Mouse (Mus musculus) gastrocnemius, adult 2 months (tissue): ENCODE data around the gene Sipa1l1. TPM values are rescaled to one million over a fixed set of nuclear protein-coding genes. Genes with fewer than 3 reads are reported as not detected.

Experiments
- DNase-seq: peaks from one replicate; pipeline ENCODE4 v3.0.0; 2022
- H3K27ac ChIP-seq: fragments of 200-600 bp; 2 replicates; pipeline ENCODE4 v1.8.1; 2022; ENCODE audit warnings: mild to moderate bottlenecking
- H3K4me3 ChIP-seq: fragments of 200-600 bp; 2 replicates; pipeline ENCODE4 v1.8.1; 2022; ENCODE audit warnings: mild to moderate bottlenecking, moderate library complexity
- CTCF ChIP-seq: fragments of 200-600 bp; IDR thresholded peaks from 2 replicates; pipeline ENCODE4 v1.8.1; 2022; ENCODE audit warnings: antibody characterized with exemption, mild to moderate bottlenecking, moderate library complexity
- intact Hi-C: fragments of 180-260 bp; cut with DNase I; formaldehyde crosslinking; loops from one replicate; pipeline ENCODE4 v1.15.1; 2025
- total RNA-seq, 2 experiments: library from RNA; stranded (reverse); gene quantifications; 2 replicates each; pipeline ENCODE4 v1.2.3; 2021

The Sipa1l1 gene
- total RNA-seq, 2 experiments from 2014 or later: 7.4 to 10.6 TPM

- TF ChIP-seq CTCF: no peak
- no peak for DNase-seq
- H3K27ac ChIP-seq: no peak overlapping the region
- intact Hi-C loops: no loop called here
- no peak overlapping the region for H3K4me3 ChIP-seq
These were observed 272.4 kb downstream of the Sipa1l1 start for GRCm38 (mm10) chr12:82441479-82441878.

- Histone ChIP-seq H3K4me3 (no peak overlapping the region), H3K27ac (no peak overlapping the region)
- TF ChIP-seq CTCF: no peak
- intact Hi-C loops: no loop called here
- DNase-seq: no peak
These were observed 277.5 kb downstream of the Sipa1l1 start for GRCm38 (mm10) chr12:82446609-82447024.

- TF ChIP-seq CTCF: no peak
- Histone ChIP-seq H3K4me3 (no peak overlapping the region), H3K27ac (no peak overlapping the region)
- no peak for DNase-seq
- intact Hi-C loops: no loop called here
These were observed 279.2 kb downstream of the Sipa1l1 start for GRCm38 (mm10) chr12:82448129-82448815.

GRCm38 (mm10) chr12:82452428-82452827 is 283.3 kb downstream of the Sipa1l1 start:
- Histone ChIP-seq H3K4me3 (no peak overlapping the region), H3K27ac (no peak overlapping the region)
- DNase-seq: no peak
- intact Hi-C loops: no loop called here
- TF ChIP-seq CTCF: no peak

- intact Hi-C loops: no loop called here
- no peak overlapping the region for H3K4me3 ChIP-seq
- H3K27ac ChIP-seq: no peak overlapping the region
- no peak for DNase-seq
- TF ChIP-seq CTCF: no peak
These were observed 285.3 kb downstream of the Sipa1l1 start for GRCm38 (mm10) chr12:82454415-82454814.

- no peak overlapping the region for H3K27ac ChIP-seq
- H3K4me3 ChIP-seq: no peak overlapping the region
- intact Hi-C loops: no loop called here
- TF ChIP-seq CTCF: no peak
- no peak for DNase-seq
These were observed 286.7 kb downstream of the Sipa1l1 start for GRCm38 (mm10) chr12:82455700-82456413.

DNA sequence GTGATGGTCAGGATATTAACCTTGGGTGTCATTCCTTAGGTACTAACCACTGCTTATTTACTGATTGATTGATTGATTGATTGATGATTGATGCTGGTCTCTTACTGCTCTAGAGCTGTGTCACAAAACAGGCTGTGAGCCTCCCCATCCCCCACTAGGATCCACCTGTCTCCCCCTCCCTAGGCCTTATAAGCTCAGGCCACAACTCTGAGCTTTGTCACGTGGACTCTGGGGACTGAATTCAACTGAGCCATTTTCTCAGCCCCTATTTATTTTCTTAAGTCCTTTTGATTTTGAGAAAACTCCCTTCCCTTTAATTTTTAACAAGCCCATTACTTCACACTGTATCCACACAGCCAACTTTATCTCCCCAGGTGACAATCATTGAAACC is 287.3 kb downstream of the Sipa1l1 start:
- TF ChIP-seq CTCF: no peak
- Histone ChIP-seq H3K4me3 (no peak overlapping the region), H3K27ac (no peak overlapping the region)
- intact Hi-C loops: no loop called here
- no peak for DNase-seq

- intact Hi-C loops: no loop called here
- no peak for TF ChIP-seq CTCF
- no peak overlapping the region for H3K27ac ChIP-seq
- DNase-seq: no peak
- H3K4me3 ChIP-seq: no peak overlapping the region
These were observed 288.5 kb downstream of the Sipa1l1 start for GRCm38 (mm10) chr12:82457609-82458008.

GRCm38 (mm10) chr12:82458017-82458416 is 288.9 kb downstream of the Sipa1l1 start:
- no peak overlapping the region for H3K27ac ChIP-seq
- no peak for DNase-seq
- TF ChIP-seq CTCF: no peak
- H3K4me3 ChIP-seq: no peak overlapping the region
- intact Hi-C loops: no loop called here

DNA sequence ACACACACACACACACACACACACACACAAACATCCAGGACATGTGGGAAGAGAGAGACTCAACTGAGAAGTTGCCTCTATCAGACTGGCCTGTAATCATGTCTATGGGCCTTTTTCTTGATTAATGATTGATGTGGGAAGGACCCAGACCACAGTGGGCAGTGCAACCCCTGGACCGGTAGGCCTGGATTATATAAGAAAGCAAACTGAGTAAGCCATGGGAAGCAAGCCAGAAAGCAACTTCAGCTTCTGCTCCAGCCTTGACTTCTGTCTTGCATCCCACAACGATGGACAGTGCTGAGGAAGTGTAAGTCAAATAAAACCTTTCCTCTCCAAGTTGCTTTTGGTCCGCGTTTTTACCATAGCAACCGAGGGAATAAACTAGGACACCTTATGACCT is 298.1 kb downstream of the Sipa1l1 start:
- TF ChIP-seq CTCF: no peak
- intact Hi-C loops: loop anchor here (5.0 kb wide), 2 partner anchors 55 to 295 kb away; no protein-coding TSS in a partner anchor
- Histone ChIP-seq H3K4me3 (no peak overlapping the region), H3K27ac (no peak overlapping the region)
- DNase-seq: no peak

- intact Hi-C loops: loop anchor here (5.0 kb wide), 2 partner anchors 55 to 295 kb away; no protein-coding TSS in a partner anchor
- no peak for DNase-seq
- peak; percentile 21; the same call in 1 of the 2 replicates for TF ChIP-seq CTCF
- no peak overlapping the region for H3K27ac ChIP-seq
- H3K4me3 ChIP-seq: no peak overlapping the region
These were observed 298.5 kb downstream of the Sipa1l1 start for GRCm38 (mm10) chr12:82467641-82468040.

DNA sequence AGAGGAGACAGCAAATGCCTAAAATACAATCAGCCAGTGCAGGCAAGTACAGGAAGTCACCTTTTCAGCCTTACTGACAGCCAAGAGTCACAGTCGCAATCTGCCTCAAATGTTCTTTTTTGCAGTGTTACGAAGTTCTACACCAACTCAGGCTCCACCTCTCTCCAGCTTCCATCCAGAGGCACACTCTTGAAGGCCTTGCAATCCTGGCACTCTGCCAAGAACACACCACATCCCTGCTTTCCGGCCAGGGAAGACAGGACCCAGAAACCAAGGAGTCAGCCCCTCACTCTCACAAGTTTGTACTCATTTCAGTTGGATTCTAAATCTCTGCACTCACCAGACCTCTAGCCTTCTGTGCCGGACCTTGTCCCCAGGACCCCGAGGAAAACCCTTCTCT is 299.3 kb downstream of the Sipa1l1 start:
- DNase-seq: peak; percentile 28
- H3K4me3 ChIP-seq: no peak overlapping the region
- no peak overlapping the region for H3K27ac ChIP-seq
- no peak for TF ChIP-seq CTCF
- intact Hi-C loops: loop anchor here (5.0 kb wide), 2 partner anchors 56 to 296 kb away; no protein-coding TSS in a partner anchor

DNA sequence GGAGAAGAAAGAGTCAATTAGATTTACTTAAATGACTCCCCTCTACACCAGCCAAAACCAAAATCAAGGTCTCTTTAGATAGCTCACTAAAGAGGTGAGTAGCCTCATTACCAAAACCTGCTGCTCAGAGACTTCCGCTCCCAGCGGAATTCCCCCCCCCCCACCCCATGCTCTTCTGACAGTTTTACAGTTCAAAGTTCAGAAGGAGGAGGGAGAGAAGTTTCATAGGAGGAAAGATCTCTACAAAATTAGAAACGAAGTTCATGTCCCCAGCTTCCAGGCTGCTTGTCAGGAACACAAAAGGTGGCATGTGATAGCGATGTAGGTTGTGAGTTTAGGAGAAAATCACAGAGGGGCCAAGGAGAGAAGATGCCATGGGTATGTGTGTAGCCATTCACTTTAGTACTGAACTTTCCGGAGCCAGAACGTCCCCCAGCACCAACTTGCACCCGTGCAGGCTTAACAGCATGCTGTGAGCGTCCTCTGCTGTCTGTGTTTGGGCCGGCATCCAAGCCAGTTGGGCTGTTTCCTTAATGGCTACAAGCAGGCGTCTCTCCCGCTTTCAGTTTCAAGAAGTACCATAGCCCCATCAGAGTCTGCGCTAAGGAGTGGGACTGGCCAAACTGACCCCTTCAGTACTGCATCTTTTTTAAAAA is 300.7 kb downstream of the Sipa1l1 start:
- peak; percentile 94 for TF ChIP-seq CTCF
- intact Hi-C loops: loop anchor here (5.0 kb wide), 2 partner anchors 58 to 298 kb away; no protein-coding TSS in a partner anchor
- peak overlapping the region; percentile 75 for H3K4me3 ChIP-seq
- peak; percentile 85 for DNase-seq
- H3K27ac ChIP-seq: peak overlapping the region; percentile 80
